Mouse (Mus musculus) gastrocnemius, adult 2 months (tissue): Measurements from ENCODE around the gene Fam83e. TPM values are rescaled to one million over a fixed set of nuclear protein-coding genes. Genes with fewer than 3 reads are reported as not detected.
A peak's percentile ranks its signal among the peaks of the same experiment; 100 is the strongest.

Experiments
- DNase-seq: peaks from one replicate; pipeline ENCODE4 v3.0.0; 2022
- H3K27ac ChIP-seq: fragments of 200-600 bp; 2 replicates; pipeline ENCODE4 v1.8.1; 2022; ENCODE audit warnings: mild to moderate bottlenecking
- H3K4me3 ChIP-seq: fragments of 200-600 bp; 2 replicates; pipeline ENCODE4 v1.8.1; 2022; ENCODE audit warnings: mild to moderate bottlenecking, moderate library complexity
- CTCF ChIP-seq: fragments of 200-600 bp; IDR thresholded peaks from 2 replicates; pipeline ENCODE4 v1.8.1; 2022; ENCODE audit warnings: antibody characterized with exemption, mild to moderate bottlenecking, moderate library complexity
- intact Hi-C: fragments of 180-260 bp; cut with DNase I; formaldehyde crosslinking; loops from one replicate; pipeline ENCODE4 v1.15.1; 2025
- total RNA-seq, 2 experiments: library from RNA; stranded (reverse); gene quantifications; 2 replicates each; pipeline ENCODE4 v1.2.3; 2021

Gene Fam83e
- total RNA-seq, 2 experiments from 2014 or later, result 0.08 to 0.31 TPM

- DNase-seq, result no peak
- Histone ChIP-seq H3K4me3 (no peak overlapping the region), H3K27ac (no peak overlapping the region)
- TF ChIP-seq CTCF, result no peak
- intact Hi-C loops, result no loop called here
Measured at GRCm38 (mm10) chr7:45689800-45690199, 31.2 kb upstream of the Fam83e start.

DNA sequence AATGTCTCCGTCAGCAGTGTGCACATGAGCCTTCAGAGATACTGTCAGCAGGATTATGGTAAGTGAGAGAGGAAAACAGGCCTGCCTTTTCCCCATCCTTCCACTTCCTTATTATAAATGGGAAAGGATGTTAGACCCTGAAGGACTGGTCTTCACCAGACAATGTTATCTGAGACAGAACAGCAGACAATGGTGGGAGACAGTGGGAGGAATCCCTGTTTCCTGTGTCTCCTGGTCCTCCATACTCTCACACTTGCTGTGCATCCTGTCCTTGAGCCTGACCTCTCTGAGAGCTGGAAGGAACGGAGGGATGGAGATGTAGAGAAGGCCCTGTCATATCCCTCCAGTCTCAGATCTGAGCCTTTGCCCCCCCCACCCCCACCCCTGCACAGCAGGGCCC, 28.6 kb upstream of the Fam83e start:
- Histone ChIP-seq H3K27ac (no peak overlapping the region), H3K4me3 (no peak overlapping the region)
- no peak for TF ChIP-seq CTCF
- no peak for DNase-seq
- intact Hi-C loops, result no loop called here

- Histone ChIP-seq H3K4me3 (no peak within 1 kb of the TSS), H3K27ac (no peak within 1 kb of the TSS)
- peak; percentile 25 for DNase-seq
- intact Hi-C loops, result no loop called here
- no peak for TF ChIP-seq CTCF
Measured at GRCm38 (mm10) chr7:45693921-45694591, 27.0 kb upstream of the Fam83e start, which contains the start of gene Sec1. TSS of gene Sec1 (minus strand) at chr7:45694402.

DNA sequence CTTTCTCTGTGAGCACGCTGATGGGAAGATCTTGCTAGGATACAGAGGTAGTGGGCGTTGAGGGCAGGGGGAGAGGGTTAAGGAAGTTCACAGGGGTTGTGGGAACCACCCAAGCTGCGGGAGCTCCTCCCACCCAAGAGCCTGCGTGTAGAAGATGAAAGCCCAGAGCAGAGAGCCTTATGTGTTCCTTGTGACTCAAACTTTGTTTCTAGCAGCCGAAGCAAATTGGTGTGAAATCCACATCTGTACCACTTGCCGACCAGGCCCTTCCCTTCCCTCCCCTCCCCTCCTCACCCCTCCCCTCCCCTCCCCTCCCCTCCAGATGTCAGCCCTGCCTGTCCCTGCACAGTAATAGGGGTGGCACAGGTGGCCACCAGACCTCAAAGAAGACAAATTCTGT, 25.9 kb upstream of the Fam83e start:
- intact Hi-C loops, result no loop called here
- no peak for TF ChIP-seq CTCF
- no peak for DNase-seq
- Histone ChIP-seq H3K27ac (no peak overlapping the region), H3K4me3 (no peak overlapping the region)

DNA sequence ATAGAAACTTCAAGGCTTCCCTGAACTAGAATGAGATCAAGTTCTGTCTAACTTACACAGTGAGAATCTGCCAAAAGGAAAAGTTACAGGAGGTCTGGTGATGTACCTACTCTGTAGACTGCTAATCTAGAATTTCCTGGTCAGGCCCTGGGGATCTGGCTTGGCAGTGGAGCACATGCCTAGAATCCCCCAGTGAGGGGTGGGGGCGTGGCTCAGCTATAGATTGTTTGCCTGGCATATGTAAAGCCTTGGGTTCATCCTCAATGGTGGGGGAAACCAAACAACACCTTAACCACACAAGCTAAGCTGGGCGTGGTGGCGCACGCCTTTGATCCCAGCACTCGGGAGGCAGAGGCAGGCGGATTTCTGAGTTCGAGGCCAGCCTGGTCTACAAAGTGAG, 23.1 kb upstream of the Fam83e start:
- H3K27ac ChIP-seq, result no peak overlapping the region
- TF ChIP-seq CTCF, result no peak
- no peak overlapping the region for H3K4me3 ChIP-seq
- intact Hi-C loops, result no loop called here
- DNase-seq, result no peak

DNA sequence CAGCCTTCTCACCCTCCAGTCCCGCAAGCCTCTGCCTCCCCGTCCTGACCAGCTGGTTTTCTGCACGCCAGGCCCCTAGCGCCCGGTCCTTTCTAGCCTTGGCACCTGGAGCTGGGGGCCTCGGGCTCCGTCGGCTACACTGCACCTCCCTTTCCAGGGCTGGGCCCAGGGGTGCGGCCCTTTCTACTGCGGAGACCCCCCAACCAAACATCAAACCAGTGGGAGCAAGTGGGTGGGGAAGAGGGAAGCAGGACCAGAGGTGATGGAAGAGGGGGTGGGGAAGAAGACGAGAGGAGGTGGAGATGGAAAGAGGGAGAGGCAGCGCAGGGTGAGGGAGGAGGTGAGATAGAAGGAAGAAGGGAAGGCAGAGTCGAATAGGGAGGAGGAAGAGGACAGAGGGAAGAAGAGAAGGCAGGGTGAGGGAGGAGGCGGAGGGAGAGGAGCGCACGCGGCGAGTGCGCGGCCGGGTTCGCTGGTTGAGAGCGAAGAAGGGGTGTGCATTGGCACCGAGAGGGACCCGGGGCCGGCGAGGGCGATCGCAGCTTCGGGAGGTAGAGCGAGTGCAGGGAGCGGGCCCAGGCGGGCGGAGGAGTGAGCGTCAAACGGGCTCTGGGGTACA, 21.4 kb upstream of the Fam83e start, which contains the start of gene Car11:
TSS of gene Car11 (plus strand) at position 321 of the 619 bp plus-strand sequence.
- DNase-seq, result peak; percentile 55
- H3K4me3 ChIP-seq, result peak within 1 kb of the TSS; percentile 67
- intact Hi-C loops, result loop anchor here (5.0 kb wide), 1 partner anchor 232 kb away; the partner anchor contains the start of gene Bax
- peak within 1 kb of the TSS; percentile 87 for H3K27ac ChIP-seq
- TF ChIP-seq CTCF, result no peak

DNA sequence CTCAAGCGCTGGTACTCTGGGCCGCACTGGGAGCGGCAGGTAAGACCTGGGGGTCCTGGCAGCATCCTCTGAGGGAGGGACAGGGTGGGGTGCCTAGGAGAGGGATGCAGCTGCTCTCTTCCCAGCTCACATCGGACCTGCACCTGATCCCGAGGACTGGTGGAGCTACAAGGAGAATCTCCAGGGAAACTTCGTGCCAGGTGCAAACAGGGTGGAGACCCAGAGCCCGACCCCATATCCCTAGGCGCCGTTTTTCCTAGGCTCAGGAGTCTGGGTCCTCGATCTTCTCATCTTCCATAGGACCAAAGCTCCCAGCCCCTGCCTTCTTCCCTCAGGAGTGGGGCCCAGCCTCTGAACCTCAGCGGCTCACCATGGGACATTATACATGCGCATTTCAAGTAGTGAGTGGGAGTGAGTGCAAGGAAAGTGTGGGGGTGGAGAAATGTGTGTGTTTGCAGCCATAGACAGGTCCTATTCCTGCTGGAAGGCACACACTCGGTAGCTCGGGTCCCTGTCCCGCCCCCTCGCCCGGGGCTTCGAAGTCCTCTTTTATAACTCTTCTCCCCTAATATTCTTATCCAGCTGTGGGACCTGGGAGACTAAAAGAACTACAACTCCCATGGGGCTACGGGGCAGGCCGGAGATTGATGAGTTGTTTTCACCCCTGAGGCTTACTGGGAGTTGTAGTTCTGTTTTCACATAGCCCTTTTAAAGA, 20.6 kb upstream of the Fam83e start:
- peak overlapping the region; percentile 67 for H3K4me3 ChIP-seq
- DNase-seq, result peak; percentile 82
- no peak for TF ChIP-seq CTCF
- H3K27ac ChIP-seq, result peak overlapping the region; percentile 87
- intact Hi-C loops, result loop anchor here (5.0 kb wide), 1 partner anchor 233 kb away; the partner anchor contains the start of gene Bax

DNA sequence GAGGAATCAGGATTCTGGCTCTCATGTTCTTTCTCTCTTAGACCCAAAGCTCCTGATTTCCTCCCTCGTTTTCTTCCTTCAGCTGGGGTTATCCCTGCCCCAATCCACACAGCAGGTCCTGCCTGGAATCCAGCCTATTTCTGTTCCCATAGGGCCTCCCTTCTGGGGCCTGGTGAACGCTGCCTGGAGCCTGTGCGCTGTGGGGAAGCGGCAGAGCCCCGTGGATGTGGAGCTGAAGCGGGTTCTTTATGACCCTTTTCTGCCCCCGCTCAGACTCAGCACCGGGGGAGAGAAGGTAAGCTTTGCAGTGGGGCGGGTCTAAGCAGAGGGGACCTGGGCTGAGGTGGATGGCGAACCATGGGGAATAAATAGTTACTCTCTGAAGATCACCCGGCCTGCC, 19.9 kb upstream of the Fam83e start:
- TF ChIP-seq CTCF, result no peak
- H3K27ac ChIP-seq, result peak overlapping the region; percentile 87
- peak overlapping the region; percentile 67 for H3K4me3 ChIP-seq
- DNase-seq, result peak; percentile 57
- intact Hi-C loops, result loop anchor here (5.0 kb wide), 1 partner anchor 234 kb away; the partner anchor contains the start of gene Bax

- intact Hi-C loops, result loop anchor here (5.0 kb wide), 1 partner anchor 234 kb away; the partner anchor contains the start of gene Bax
- no peak for TF ChIP-seq CTCF
- Histone ChIP-seq H3K27ac (peak overlapping the region; percentile 87), H3K4me3 (peak overlapping the region; percentile 67)
- no peak for DNase-seq
Measured at GRCm38 (mm10) chr7:45701607-45702006, 19.4 kb upstream of the Fam83e start.

- intact Hi-C loops, result loop anchor here (5.0 kb wide), 1 partner anchor 235 kb away; the partner anchor contains the start of gene Bax
- no peak overlapping the region; the same call in 1 of the 2 replicates for H3K27ac ChIP-seq
- no peak overlapping the region for H3K4me3 ChIP-seq
- DNase-seq, result no peak
- TF ChIP-seq CTCF, result no peak
Measured at GRCm38 (mm10) chr7:45702316-45702715, 18.7 kb upstream of the Fam83e start.

DNA sequence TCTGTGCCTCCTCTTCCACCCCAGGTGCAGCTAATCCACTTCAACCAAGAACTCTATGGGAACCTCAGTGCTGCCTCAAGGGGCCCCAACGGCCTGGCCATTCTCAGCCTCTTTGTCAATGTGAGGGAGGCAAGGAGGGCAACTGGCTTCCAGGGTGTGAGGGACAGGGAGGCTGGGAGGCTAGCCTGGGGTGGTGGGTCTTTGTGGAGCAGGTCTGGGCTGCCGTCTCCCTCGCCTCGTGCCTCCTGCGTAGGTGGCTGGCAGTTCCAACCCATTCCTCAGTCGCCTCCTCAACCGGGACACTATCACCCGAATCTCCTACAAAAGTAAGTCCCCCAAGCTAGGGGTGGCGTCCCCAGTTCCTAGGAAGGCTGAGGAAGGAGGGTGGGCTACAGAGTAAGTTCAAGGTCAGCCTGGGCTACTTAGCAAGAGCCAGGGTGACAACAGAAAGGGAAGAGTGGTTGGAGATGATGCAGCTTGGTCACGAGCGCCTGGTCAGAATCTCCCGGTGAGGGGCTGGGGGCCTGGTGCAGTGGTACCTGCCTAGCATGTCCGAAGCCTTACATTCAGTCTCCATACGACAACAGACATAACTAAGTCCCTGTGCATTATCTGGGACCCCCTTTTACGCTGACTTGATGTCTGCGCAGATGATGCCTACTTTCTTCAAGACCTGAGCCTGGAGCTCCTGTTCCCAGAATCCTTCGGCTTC, 18.0 kb upstream of the Fam83e start:
- intact Hi-C loops, result loop anchor here (5.0 kb wide), 1 partner anchor 236 kb away; the partner anchor contains the start of gene Bax
- Histone ChIP-seq H3K4me3 (no peak overlapping the region), H3K27ac (peak overlapping the region; percentile 93)
- DNase-seq, result peak; percentile 30
- no peak for TF ChIP-seq CTCF

DNA sequence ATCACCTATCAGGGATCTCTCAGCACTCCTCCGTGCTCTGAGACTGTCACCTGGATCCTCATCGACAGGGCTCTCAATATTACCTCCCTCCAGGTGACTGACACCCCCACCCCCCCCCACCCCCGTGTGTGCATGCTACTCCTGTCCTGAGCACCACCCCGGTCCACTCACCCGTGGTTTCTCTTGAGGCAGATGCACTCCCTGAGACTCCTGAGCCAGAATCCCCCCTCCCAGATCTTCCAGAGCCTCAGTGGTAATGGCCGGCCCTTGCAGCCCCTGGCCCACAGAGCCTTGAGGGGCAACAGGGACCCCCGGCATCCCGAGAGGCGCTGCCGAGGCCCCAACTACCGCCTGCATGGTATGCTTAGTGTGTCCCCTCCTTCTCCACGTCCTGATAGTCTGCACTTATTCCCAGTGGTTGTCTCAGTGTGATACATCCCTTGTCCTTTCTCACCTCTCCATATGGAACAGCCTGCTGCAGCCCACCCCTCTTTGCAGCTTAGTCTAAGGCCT, 17.4 kb upstream of the Fam83e start:
- intact Hi-C loops, result loop anchor here (5.0 kb wide), 1 partner anchor 236 kb away; the partner anchor contains the start of gene Bax
- no peak for TF ChIP-seq CTCF
- peak; percentile 47 for DNase-seq
- Histone ChIP-seq H3K4me3 (peak overlapping the region; percentile 79), H3K27ac (peak overlapping the region; percentile 93)
